Mouse (Mus musculus): ENCODE results near the gene Dennd4a.

Gene Dennd4a

GRCm38 (mm10) chr9:64951161-64951657, 140.1 kb downstream of the Dennd4a start, which contains the start of gene Slc24a1:
Gene Slc24a1 (minus strand): TSS chr9:64951607.
- CTCF ChIA-PET, result no interaction called here

DNA sequence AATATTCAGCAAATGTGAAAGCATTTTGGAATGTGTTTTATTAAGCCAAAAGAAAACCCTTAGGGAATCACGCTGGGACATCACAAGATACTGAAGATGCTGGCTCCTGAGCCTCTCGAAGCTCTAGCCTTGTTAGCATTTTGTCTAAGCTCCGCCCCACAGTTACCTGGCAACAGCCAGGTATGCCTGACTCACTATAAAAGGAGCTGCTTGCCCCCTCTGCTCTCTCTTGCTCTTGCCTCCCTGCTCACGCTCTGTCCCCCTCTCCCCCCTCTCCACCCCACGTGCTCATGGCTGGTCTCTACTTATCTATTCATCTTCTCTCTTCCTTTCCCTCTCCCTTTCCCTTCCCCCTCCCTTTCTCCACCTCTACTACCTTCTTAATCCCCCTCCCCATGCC, 140.9 kb downstream of the Dennd4a start:
- CTCF ChIA-PET, result no interaction called here

DNA sequence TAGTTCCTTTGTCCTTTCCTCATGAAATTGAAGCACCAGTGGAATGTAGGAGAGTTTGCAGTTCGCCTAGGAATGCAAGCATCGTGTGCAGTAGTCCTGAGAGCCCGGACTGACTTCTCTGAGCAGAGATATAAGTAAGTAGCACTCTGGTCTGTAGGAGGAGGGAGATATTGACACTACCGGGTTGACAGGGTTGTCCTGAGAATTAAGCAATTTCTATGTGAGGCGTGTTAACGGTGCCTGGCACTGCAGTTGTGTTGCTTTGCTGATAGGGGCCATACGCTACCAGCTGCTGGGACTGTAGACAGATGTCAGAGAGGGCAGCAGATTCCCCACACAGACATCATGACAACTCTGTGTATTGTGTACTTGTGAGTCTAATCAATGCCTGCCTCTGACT, 142.1 kb downstream of the Dennd4a start:
- CTCF ChIA-PET, result no interaction called here

- CTCF ChIA-PET, result no interaction called here
Observed at GRCm38 (mm10) chr9:64956337-64956736, 145.2 kb downstream of the Dennd4a start.

DNA sequence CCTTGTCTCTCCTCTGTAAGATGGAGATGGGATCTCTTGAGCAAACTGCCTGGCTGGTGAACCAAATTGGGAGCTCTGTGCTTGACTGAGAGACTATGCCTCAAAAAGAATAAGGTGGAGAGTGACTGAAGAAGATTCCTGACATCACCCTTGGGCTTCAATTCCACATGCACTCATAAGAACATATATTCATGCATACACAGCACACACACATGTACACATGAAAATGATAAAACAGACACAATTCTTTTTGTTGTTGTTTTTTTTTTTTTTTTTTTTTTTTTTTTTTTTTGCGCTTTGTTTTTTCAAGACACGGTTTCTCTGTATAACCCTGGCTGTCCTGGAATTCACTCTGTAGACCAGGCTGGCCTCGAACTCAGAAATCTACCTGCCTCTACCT, 146.1 kb downstream of the Dennd4a start:
- CTCF ChIA-PET, result no interaction called here

DNA sequence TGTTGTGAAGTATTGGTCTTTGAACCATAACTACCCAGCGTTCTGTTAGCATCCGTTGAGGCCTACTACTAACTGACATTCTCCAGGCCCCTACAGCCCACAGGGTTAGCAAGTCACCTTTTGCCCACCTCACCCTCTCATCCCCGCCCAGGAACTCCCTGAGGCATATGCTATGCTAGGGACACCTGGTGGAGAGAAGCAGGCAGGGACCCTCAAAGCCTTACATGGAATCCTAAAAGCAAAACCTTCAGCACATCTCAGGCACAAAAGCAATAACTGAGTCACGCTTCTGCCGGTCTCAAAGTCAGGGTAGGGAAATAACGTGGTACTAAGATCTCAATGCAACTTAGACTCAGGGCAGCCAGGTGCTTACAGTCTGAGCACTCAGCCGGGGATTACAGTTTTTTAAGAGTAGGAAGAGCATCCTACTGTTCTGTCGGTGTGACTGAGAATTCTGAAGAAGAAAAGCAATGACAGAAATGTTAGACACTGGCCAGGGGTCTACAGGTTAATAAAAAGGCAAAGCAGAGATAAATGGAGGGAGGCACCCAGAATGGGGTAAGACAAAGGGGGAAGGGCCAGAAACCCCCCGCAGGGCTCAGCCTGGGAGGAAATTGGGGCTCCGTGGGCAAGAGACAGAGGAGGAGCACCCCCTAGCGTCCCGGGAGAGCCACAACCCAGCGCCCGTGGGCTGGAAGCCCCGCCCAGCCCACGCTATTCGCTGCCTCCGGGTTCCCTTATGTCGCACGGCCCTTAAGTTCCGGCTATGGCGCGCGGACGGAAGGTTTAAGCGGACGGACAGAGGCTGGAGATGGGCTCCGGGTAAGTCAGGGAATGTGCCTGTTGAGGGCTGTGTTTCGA, 149.2 kb downstream of the Dennd4a start, which contains the start of gene Ints14:
Gene Ints14 (plus strand): TSS at position 789 of the 861 bp plus-strand sequence.
- CTCF ChIA-PET, result no interaction called here

DNA sequence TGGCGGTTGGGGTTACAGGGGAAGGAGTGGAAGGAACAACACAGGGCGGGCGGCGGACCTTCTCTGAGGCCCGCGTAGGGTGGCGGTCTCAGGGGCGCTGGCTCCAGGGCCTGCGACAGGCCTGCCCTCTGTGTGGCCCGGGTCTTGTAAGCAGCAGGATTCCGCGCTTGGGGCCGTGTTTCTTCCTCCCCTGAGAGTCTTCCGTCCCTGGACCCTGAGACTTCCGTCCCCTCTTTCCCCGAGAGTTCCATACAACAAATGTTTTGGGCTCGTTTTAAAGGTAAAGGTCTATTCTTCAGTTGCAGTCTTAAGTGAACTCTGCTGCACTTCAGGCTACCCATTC, 149.8 kb downstream of the Dennd4a start:
- CTCF ChIA-PET, result no interaction called here
